ENCODE assay signal across 9 mouse cellular contexts in genomic region chr13:113734134-113734794, GRCm38 (mm10).
DNase-seq lines count a peak whose midpoint lies in the region; ATAC-seq and TF ChIP-seq lines count a peak whose summit lies in the region.
"Had no signal": no experiment of that assay in that cellular context is flagged by ENCODE, and none has a peak within 500 bp of the region (broad histone marks: within the 10 kb centered on the region; RNA-seq: fewer than 3 reads in every experiment).

No protein-coding gene starts in this region.

- no peaks in the 10 kb centered on the region for H3K4me1 ChIP-seq in heart, embryonic 14.5 days (ENCODE audit: control insufficient read depth in 2 of 2, insufficient read depth in 2 of 2, low read length in 2 of 2)
- peaks cover 50% of the 10 kb centered on the region for H3K4me1 ChIP-seq in hindbrain, embryonic 10.5 days (replicated peaks)
- H3K4me1 ChIP-seq in limb, embryonic 14.5 days (ENCODE audit: control insufficient read depth, insufficient read depth, low read length) = peaks cover 6% of the 10 kb centered on the region

- TF ChIP-seq POLR2A in brain, embryonic 14.5 days (IDR thresholded peaks at IDR 0.05; ENCODE audit: borderline replicate concordance, extremely low read depth, insufficient read depth, insufficient read length, poor library complexity, severe bottlenecking) = no peak
- no peak for TF ChIP-seq POLR2A in limb, embryonic 14.5 days (IDR thresholded peaks at IDR 0.05; ENCODE audit: borderline replicate concordance, extremely low read depth, insufficient read depth, insufficient read length)

- H3K36me3 ChIP-seq in heart, embryonic 14.5 days (ENCODE audit: control insufficient read depth, insufficient read depth, low read length) = no peaks in the 10 kb centered on the region
- no peaks in the 10 kb centered on the region for H3K36me3 ChIP-seq in hindbrain, embryonic 10.5 days
- H3K36me3 ChIP-seq in limb, embryonic 14.5 days (ENCODE audit: control insufficient read depth, insufficient read depth, low read length) = no peaks in the 10 kb centered on the region

- no peaks in the 10 kb centered on the region for H3K9me3 ChIP-seq in heart, embryonic 14.5 days (ENCODE audit: control insufficient read depth, low read length)
- no peaks in the 10 kb centered on the region for H3K9me3 ChIP-seq in hindbrain, embryonic 10.5 days
- H3K9me3 ChIP-seq in limb, embryonic 14.5 days (ENCODE audit: control insufficient read depth, low read length) = no peaks in the 10 kb centered on the region

- H3K27ac ChIP-seq in heart, embryonic 14.5 days (replicated peaks in 1 of 2; ENCODE audit: control insufficient read depth in 1 of 2, insufficient read depth in 1 of 2, low read depth in 2 of 2, low read length in 2 of 2) = 0 out of 4 replicates have a peak overlapping the region, but pooled peaks have one; percentile 6 to 16
- H3K27ac ChIP-seq in hindbrain, embryonic 10.5 days = peak overlapping the region; percentile 84
- H3K27ac ChIP-seq in limb, embryonic 14.5 days (replicated peaks; ENCODE audit: low read depth, low read length) = no peak overlapping the region
- H3K27ac ChIP-seq: macrophage had no signal

- WGBS in heart, embryonic 14.5 days = 31% methylated on average over 5 of the region's 5 CpGs
- WGBS in hindbrain, embryonic 10.5 days = 23% methylated on average over 5 of the region's 5 CpGs
- 33% methylated on average over 5 of the region's 5 CpGs for WGBS in limb, embryonic 14.5 days

- H3K27me3 ChIP-seq in heart, embryonic 14.5 days (ENCODE audit: control insufficient read depth, insufficient read depth, low read length) = no peaks in the 10 kb centered on the region
- peaks cover 7% of the 10 kb centered on the region; the same call in 1 of the 2 replicates for H3K27me3 ChIP-seq in hindbrain, embryonic 10.5 days (ENCODE audit: insufficient read depth, poor library complexity, severe bottlenecking)
- H3K27me3 ChIP-seq in limb, embryonic 14.5 days (ENCODE audit: control insufficient read depth, insufficient read depth, low read length) = no peaks in the 10 kb centered on the region

- TF ChIP-seq CTCF in brain, embryonic 14.5 days (IDR thresholded peaks at IDR 0.05; ENCODE audit: borderline replicate concordance, extremely low read depth, insufficient read depth, insufficient read length) = no peak

- no peak overlapping the region for H3K4me2 ChIP-seq in heart, embryonic 14.5 days (ENCODE audit: low read length)
- H3K4me2 ChIP-seq in limb, embryonic 14.5 days (replicated peaks; ENCODE audit: low read depth, low read length, severe bottlenecking) = no peak overlapping the region

- DNase-seq in heart, adult 8-10 months (ENCODE audit: low spot score) = no peak
- peak; percentile 97 for DNase-seq in brain, embryonic 14.5 days (ENCODE audit: low read depth)
- peak; percentile 82 for DNase-seq in hindbrain, embryonic 10.5 days (ENCODE audit: low spot score)
- no peak for DNase-seq in limb, embryonic 14.5 days (ENCODE audit: low spot score)
- no peak for DNase-seq in gastrocnemius, postnatal 4 days (ENCODE audit: low spot score in 2 of 2)

- H3K9ac ChIP-seq in heart, embryonic 14.5 days (ENCODE audit: low read length) = no peak overlapping the region
- H3K9ac ChIP-seq in limb, embryonic 14.5 days (ENCODE audit: low read depth, low read length, severe bottlenecking) = no peak overlapping the region

- ATAC-seq in heart, embryonic 14.5 days (ENCODE audit: insufficient number of reproducible peaks, insufficient read depth, low FRiP score, low read depth) = no peak
- peak; percentile 65; the same call in 1 of the 2 replicates for ATAC-seq in limb, embryonic 14.5 days (ENCODE audit: low FRiP score, low read depth)
- no peak for ATAC-seq in erythroblast, adult 5-6 weeks (replicated peaks; ENCODE audit: low FRiP score, poor library complexity, severe bottlenecking)
- ATAC-seq in inflammation-experienced regulatory T-cells, adult 6 months = no peak

- no peak overlapping the region for H3K4me3 ChIP-seq in heart, embryonic 14.5 days (ENCODE audit: control insufficient read depth in 1 of 2, insufficient read depth in 1 of 2, low read depth in 1 of 2, low read length in 2 of 2)
- H3K4me3 ChIP-seq in hindbrain, embryonic 10.5 days = no peak overlapping the region; the same call in 1 of the 2 replicates
- H3K4me3 ChIP-seq in limb, embryonic 14.5 days (replicated peaks; ENCODE audit: low read length) = no peak overlapping the region

Comparison
In these comparisons a context has a peak if more than half of its experiments do, and no peak if none do; other contexts are left out.
1. DNase-seq: peak in brain, embryonic 14.5 days (single experiment) and hindbrain, embryonic 10.5 days (single experiment); none in heart, adult 8-10 months (single experiment), limb, embryonic 14.5 days (single experiment) and gastrocnemius, postnatal 4 days (0 of 2).